Mouse (Mus musculus) adrenal gland, adult 8-10 months (tissue): ENCODE results near the gene Slc5a8. TPM values are rescaled to one million over a fixed set of nuclear protein-coding genes. Genes with fewer than 3 reads are reported as not detected.

Experiments used
- total RNA-seq, 4 experiments: library from RNA; stranded (reverse); gene quantifications; 2 replicates each; pipeline ENCODE4 v1.2.4; 2022

Slc5a8 gene
- total RNA-seq, 4 experiments from 2014 or later, result 0.03 to 0.07 (median 0.06) TPM; not detected in 1

Other genes starting within 250 kb of the Slc5a8 start
- under 1 TPM; 0.17 to 0.81 (median 0.40) TPM for gene Spic, start 201.0 kb upstream of the Slc5a8 start, total RNA-seq
- 100 to 1,000 TPM in 2 of 4 experiments, 10 to 100 TPM in 2; 95.3 to 107 (median 101) TPM for gene Arl1, start 155.1 kb upstream of the Slc5a8 start, total RNA-seq
- 10 to 100 TPM; 26.7 to 30.1 (median 28.4) TPM for gene Utp20, start 59.2 kb upstream of the Slc5a8 start, total RNA-seq